Mouse (Mus musculus): ENCODE results near the gene Serpina12. TPM values are rescaled to one million over a fixed set of nuclear protein-coding genes. Genes with fewer than 3 reads are reported as not detected.

The Serpina12 gene
- polyA plus RNA-seq, 1 experiment from 2014 or later = not detected

Other genes starting within 250 kb of the Serpina12 start
- not detected in 2 replicates for gene Serpina1b, start 214.1 kb downstream of the Serpina12 start, polyA plus RNA-seq (2015; fragmentation: Nextera tagmentation; extraction: Ambion mirVana)
- gene Serpina1a, start 180.9 kb downstream of the Serpina12 start, polyA plus RNA-seq (2015; fragmentation: Nextera tagmentation; extraction: Ambion mirVana) = not detected in 2 replicates
- not detected in 2 replicates for gene Serpina1c, start 139.6 kb downstream of the Serpina12 start, polyA plus RNA-seq (2015; fragmentation: Nextera tagmentation; extraction: Ambion mirVana)
- gene Serpina1e, start 85.5 kb downstream of the Serpina12 start, polyA plus RNA-seq (2015; fragmentation: Nextera tagmentation; extraction: Ambion mirVana) = not detected in 2 replicates
- not detected in 2 replicates for gene Serpina11, start 54.5 kb downstream of the Serpina12 start, polyA plus RNA-seq (2015; fragmentation: Nextera tagmentation; extraction: Ambion mirVana)
- 0.09 and 0.27 TPM in 2 replicates for gene Serpina9, start 30.7 kb downstream of the Serpina12 start, polyA plus RNA-seq (2015; fragmentation: Nextera tagmentation; extraction: Ambion mirVana)
- not detected in 2 replicates for gene Serpina5, start 56.7 kb upstream of the Serpina12 start, polyA plus RNA-seq (2015; fragmentation: Nextera tagmentation; extraction: Ambion mirVana)
- not detected in 2 replicates for gene Serpina3a, start 68.3 kb upstream of the Serpina12 start, polyA plus RNA-seq (2015; fragmentation: Nextera tagmentation; extraction: Ambion mirVana)
- not detected in 2 replicates for gene Serpina3b, start 83.6 kb upstream of the Serpina12 start, polyA plus RNA-seq (2015; fragmentation: Nextera tagmentation; extraction: Ambion mirVana)
- not detected in 2 replicates for gene Serpina3c, start 109.4 kb upstream of the Serpina12 start, polyA plus RNA-seq (2015; fragmentation: Nextera tagmentation; extraction: Ambion mirVana)
- gene Serpina3f, start 170.1 kb upstream of the Serpina12 start, polyA plus RNA-seq (2015; fragmentation: Nextera tagmentation; extraction: Ambion mirVana) = 0.10 TPM in 1 of 2 replicates, not detected in the other
- gene Serpina3g, start 191.8 kb upstream of the Serpina12 start, polyA plus RNA-seq (2015; fragmentation: Nextera tagmentation; extraction: Ambion mirVana) = 1.2 and 1.8 TPM in 2 replicates
- 0.09 TPM in 1 of 2 replicates, not detected in the other for gene Serpina3i, start 218.7 kb upstream of the Serpina12 start, polyA plus RNA-seq (2015; fragmentation: Nextera tagmentation; extraction: Ambion mirVana)

All from hindbrain, embryonic 16.5 days (tissue).